Mouse (Mus musculus) regulatory T cell (primary cell): Measurements from ENCODE around the gene Dcpp1.
"Not testable (repeated sequence)": the region's sequence is repeated elsewhere in the genome, so short reads cannot be mapped to it uniquely, and the experiment has no call there.

Experiments used
- in situ Hi-C: fragments of 300-600 bp; cut with MboI, MseI; formaldehyde crosslinking; loops from one replicate; pipeline ENCODE4 v1.15.1; 2025; ENCODE audit warnings: high pct_unique_total_duplicates

Gene Dcpp1

GRCm38 (mm10) chr17:23880576-23880975 is at the start of gene Dcpp1, which contains the start of gene Dcpp2:
TSS of gene Dcpp1 (plus strand) at chr17:23880876.
TSS of gene Dcpp2 (plus strand) at chr17:23880880.
- in situ Hi-C loops = not testable (repeated sequence)

GRCm38 (mm10) chr17:23831201-23831600 is 49.5 kb upstream of the Dcpp1 start:
- in situ Hi-C loops = no loop called here

GRCm38 (mm10) chr17:23836006-23836575 is 44.6 kb upstream of the Dcpp1 start, which contains the start of gene Prss33:
TSS of gene Prss33 (minus strand) at chr17:23836056.
- in situ Hi-C loops = no loop called here

- in situ Hi-C loops = no loop called here
These were observed 39.5 kb upstream of the Dcpp1 start for GRCm38 (mm10) chr17:23841145-23841544.

GRCm38 (mm10) chr17:23843141-23843811 is 37.4 kb upstream of the Dcpp1 start:
- in situ Hi-C loops = no loop called here

GRCm38 (mm10) chr17:23843812-23844273 is 36.8 kb upstream of the Dcpp1 start, which contains the start of the genes Prss32 and Prss41:
TSS of gene Prss32 (plus strand) at chr17:23843855.
TSS of gene Prss41 (minus strand) at chr17:23844172.
- in situ Hi-C loops = no loop called here

- in situ Hi-C loops = loop anchor here (5.0 kb wide), 1 partner anchor 107 kb away; the partner anchor contains the start of gene Sbpl
These were observed 30.6 kb upstream of the Dcpp1 start for GRCm38 (mm10) chr17:23850028-23850427.

- in situ Hi-C loops = loop anchor here (5.0 kb wide), 1 partner anchor 106 kb away; the partner anchor contains the start of gene Sbpl
These were observed 29.6 kb upstream of the Dcpp1 start for GRCm38 (mm10) chr17:23850853-23851749.

- in situ Hi-C loops = loop anchor here (5.0 kb wide), 1 partner anchor 104 kb away; the partner anchor contains the start of gene Sbpl
These were observed 27.4 kb upstream of the Dcpp1 start for GRCm38 (mm10) chr17:23853292-23853691.

- in situ Hi-C loops = loop anchor here (5.0 kb wide), 1 partner anchor 103 kb away; the partner anchor contains the start of gene Sbpl
These were observed 26.4 kb upstream of the Dcpp1 start for GRCm38 (mm10) chr17:23854229-23854765.

GRCm38 (mm10) chr17:23857193-23857592 is 23.5 kb upstream of the Dcpp1 start:
- in situ Hi-C loops = no loop called here

- in situ Hi-C loops = no loop called here
These were observed 22.8 kb upstream of the Dcpp1 start for GRCm38 (mm10) chr17:23857913-23858312.

GRCm38 (mm10) chr17:23862926-23863325 is 17.8 kb upstream of the Dcpp1 start:
- in situ Hi-C loops = no loop called here

- in situ Hi-C loops = loop anchor here (5.0 kb wide), 1 partner anchor 35 kb away; no protein-coding TSS in a partner anchor
These were observed 12.9 kb upstream of the Dcpp1 start, which contains the start of gene Prss21 for GRCm38 (mm10) chr17:23867756-23868155. TSS of gene Prss21 (plus strand) at chr17:23868056.

- in situ Hi-C loops = loop anchor here (5.0 kb wide), 1 partner anchor 34 kb away; no protein-coding TSS in a partner anchor
These were observed 12.2 kb upstream of the Dcpp1 start for GRCm38 (mm10) chr17:23868513-23868912.

GRCm38 (mm10) chr17:23873884-23874856 is 6.5 kb upstream of the Dcpp1 start:
- in situ Hi-C loops = no loop called here

- in situ Hi-C loops = no loop called here
These were observed 3.9 kb upstream of the Dcpp1 start for GRCm38 (mm10) chr17:23876741-23877140.

GRCm38 (mm10) chr17:23877166-23877565 is 3.5 kb upstream of the Dcpp1 start:
- in situ Hi-C loops = no loop called here

GRCm38 (mm10) chr17:23917158-23917557 is 36.5 kb downstream of the Dcpp1 start, which contains the start of gene Dcpp3:
TSS of gene Dcpp3 (plus strand) at chr17:23917458.
- in situ Hi-C loops = not testable (repeated sequence)

GRCm38 (mm10) chr17:23924531-23925007 is 43.9 kb downstream of the Dcpp1 start:
- in situ Hi-C loops = no loop called here
